Mouse (Mus musculus) hematopoietic stem cell, adult 5-6 weeks (primary cell): ENCODE measurements around the gene Tent5c. TPM values are rescaled to one million over a fixed set of nuclear protein-coding genes. Genes with fewer than 3 reads are reported as not detected.
A peak's percentile ranks its signal among the peaks of the same experiment; 100 is the strongest.
"Not testable (repeated sequence)": the region's sequence is repeated elsewhere in the genome, so short reads cannot be mapped to it uniquely, and the experiment has no call there.

Experiments used
- ATAC-seq, 2 experiments: fragments of 125-278 bp in 1 of 2; replicated peaks in 1 of 2; 2 replicates each; pipeline ENCODE4 v1.8.0; 2016 to 2017; ENCODE audit warnings: inconsistent platforms in 2 of 2, mild to moderate bottlenecking in 2 of 2, moderate number of reproducible peaks in 2 of 2, low read depth in 1 of 2, moderate TSS enrichment in 1 of 2; ENCODE audit not compliant: low FRiP score in 2 of 2, poor library complexity in 2 of 2, severe bottlenecking in 2 of 2, insufficient read depth in 1 of 2, low TSS enrichment in 1 of 2
- total RNA-seq: library from RNA; stranded (forward); fragments of 172-1452, 232-1000 nt; gene quantifications from 2 replicates; pipeline ENCODE4 v1.2.3, GENCODE M21; 2017

Gene Tent5c
- total RNA-seq, 1 experiment from 2014 or later = 2.2 TPM

DNA sequence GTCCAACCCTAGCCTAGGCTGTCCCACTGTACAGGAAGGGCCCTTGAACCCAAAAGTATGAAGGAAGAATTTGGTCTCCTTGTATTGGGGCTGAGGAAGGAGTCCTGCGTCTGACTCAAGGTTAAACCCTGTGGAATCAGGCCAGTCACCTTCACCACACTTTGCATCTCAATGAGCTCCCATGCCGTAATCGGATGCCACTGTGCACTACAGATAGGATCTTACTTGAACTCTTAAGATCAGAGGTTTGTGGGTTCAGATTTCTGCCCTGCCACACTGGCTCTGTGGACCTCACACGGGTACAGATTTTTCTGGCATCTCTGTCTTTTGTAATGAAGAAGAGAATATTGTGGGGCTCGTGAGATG lies 68.5 kb downstream of the Tent5c start:
- ATAC-seq = no peak

DNA sequence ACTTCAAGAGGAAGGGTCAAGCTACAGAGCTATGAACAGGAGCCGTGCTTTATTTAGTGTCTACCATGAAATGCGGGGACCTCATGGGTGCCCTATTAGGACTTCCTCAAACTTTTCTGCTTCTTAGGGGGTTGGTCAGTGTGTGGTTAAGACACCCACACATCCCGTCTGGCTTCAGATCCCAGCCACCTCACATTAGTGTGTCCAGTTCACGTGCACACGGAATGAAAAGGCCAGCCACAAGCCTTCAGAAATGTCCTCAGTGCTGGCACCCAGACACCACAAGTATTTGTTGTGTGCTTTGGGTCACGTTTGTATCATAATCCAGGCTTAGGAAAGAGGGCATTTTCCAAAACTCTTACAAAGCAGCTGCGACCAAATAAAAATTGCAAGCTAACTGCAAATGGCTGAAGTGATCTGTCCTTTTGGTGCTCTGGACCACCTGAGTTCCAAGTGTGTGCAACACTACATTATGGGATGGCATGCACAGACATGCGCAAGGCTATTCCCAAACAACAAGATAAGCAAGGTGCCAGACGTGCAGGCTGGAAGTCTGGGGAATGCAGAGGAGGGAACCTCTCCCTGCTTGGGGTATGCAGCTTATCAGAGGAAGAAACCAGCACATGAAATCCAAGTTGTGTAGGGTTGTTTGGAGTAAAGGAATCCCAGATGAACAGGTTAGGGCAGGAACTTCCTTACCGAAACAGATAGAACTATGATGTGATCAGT lies 69.0 kb downstream of the Tent5c start:
- no peak for ATAC-seq

DNA sequence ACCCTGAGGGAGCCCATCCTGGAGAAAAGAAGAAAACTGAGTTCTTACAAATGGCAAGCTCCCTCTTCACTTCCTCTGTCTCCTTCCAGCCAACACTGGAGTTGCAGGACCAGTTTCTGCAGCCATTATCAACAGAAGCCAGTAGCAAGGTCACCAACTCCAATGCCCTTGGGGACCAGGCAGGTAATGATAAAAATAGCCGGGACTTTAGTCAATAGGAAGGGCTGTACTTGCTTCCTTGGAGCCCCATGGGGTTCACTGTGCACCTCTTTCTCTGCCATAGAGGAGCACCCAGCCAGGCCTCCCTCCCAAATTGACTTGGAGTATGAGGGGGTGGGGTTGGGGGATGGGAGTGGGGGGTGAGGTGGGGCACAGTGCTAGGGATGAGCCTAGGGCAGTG lies 70.7 kb downstream of the Tent5c start:
- ATAC-seq = no peak

GRCm38 (mm10) chr3:100417772-100418311 lies 71.3 kb downstream of the Tent5c start:
- no peak for ATAC-seq

DNA sequence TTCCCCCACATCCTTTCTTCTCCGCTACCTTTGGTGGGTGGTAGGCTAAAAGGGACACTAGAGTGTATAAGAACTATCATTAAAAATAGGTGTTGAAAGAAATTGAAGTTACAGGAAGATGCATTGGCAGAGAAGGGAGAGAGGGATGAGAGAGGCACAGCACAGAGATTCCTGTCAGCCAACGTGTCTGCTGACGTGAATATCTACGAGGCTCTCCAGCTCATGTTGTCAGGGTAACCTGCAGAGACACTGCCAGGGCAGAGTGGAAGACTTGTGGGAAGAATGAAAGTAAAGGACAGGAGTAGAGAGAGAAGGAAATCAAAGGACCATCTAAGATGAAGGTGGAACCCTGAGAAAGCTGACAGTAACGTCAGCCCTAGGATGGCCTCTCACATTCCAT lies 73.5 kb downstream of the Tent5c start:
- ATAC-seq = no peak

GRCm38 (mm10) chr3:100413586-100413985 lies 75.5 kb downstream of the Tent5c start:
- not testable (repeated sequence) for ATAC-seq

GRCm38 (mm10) chr3:100411945-100412344 lies 77.2 kb downstream of the Tent5c start:
- ATAC-seq = no peak

- ATAC-seq = peak in 1 of 2 experiments; percentile 48; a peak in 1 of 4 replicates
Measured at GRCm38 (mm10) chr3:100409280-100409679, 79.8 kb downstream of the Tent5c start.

GRCm38 (mm10) chr3:100408351-100409043 lies 80.6 kb downstream of the Tent5c start:
- peak in 1 of 2 experiments; percentile 8; a peak in 2 of 4 replicates for ATAC-seq

DNA sequence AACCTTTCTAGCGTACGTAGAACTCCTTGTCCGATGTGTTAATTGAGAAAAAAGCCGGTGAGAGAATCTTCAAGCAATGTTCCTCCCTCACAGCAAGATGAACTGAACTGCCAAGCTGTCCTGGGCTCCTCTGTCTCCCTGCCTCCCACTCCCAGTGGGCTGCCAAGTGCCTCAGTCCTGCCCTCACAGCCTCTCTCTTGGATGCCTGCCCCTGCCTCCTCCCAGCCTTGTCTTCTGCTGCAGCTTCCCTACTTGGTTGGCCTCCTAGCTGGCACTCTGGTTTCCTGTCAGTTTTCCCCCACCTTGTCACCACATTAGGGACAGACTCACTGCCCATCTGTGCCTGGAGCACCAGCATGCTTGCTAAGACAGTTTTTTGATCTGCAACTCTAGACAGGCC lies 86.5 kb downstream of the Tent5c start:
- ATAC-seq = no peak

Other genes starting within 250 kb of the Tent5c start
- gene Man1a2, start 196.2 kb upstream of the Tent5c start, total RNA-seq = 63.7 and 71.4 TPM in 2 replicates